Mouse (Mus musculus) liver, adult 2 months (tissue): ENCODE measurements around the gene Nod1. TPM values are rescaled to one million over a fixed set of nuclear protein-coding genes. Genes with fewer than 3 reads are reported as not detected.

Source experiments
- DNase-seq: peaks from one replicate; pipeline ENCODE4 v3.0.0-alpha.2; 2011; ENCODE audit warnings: low read depth, low spot score; ENCODE audit errors: extremely low read depth
- H3K27ac ChIP-seq: fragments of 200-500 bp; replicated peaks from 2 replicates; pipeline ENCODE4 v1.5.1; 2012; ENCODE audit warnings: low read depth, mild to moderate bottlenecking, control low read depth, inconsistent platforms, low read length; ENCODE audit not compliant: insufficient read depth
- H3K27me3 ChIP-seq: fragments of 200-500 bp; 2 replicates; pipeline ENCODE4 v1.6.1; 2012; ENCODE audit warnings: mild to moderate bottlenecking, moderate library complexity, low read length, inconsistent platforms; ENCODE audit not compliant: control insufficient read depth, insufficient read depth
- H3K36me3 ChIP-seq: fragments of 200-500 bp; 2 replicates; pipeline ENCODE4 v1.6.1; 2012; ENCODE audit warnings: low read length, inconsistent platforms; ENCODE audit not compliant: control insufficient read depth, insufficient read depth
- H3K4me1 ChIP-seq: fragments of 200-500 bp; 2 replicates; pipeline ENCODE4 v1.6.1; 2011; ENCODE audit warnings: low read length; ENCODE audit not compliant: control insufficient read depth, insufficient read depth
- H3K4me3 ChIP-seq: fragments of 200-500 bp; 2 replicates; pipeline ENCODE4 v1.5.1; 2011; ENCODE audit warnings: low read depth, mild to moderate bottlenecking, control low read depth, low read length, moderate library complexity; ENCODE audit not compliant: insufficient read depth
- H3K79me2 ChIP-seq: fragments of 200-500 bp; 2 replicates; pipeline ENCODE4 v1.6.1; 2012; ENCODE audit warnings: inconsistent platforms, mild to moderate bottlenecking, low read length, moderate library complexity; ENCODE audit not compliant: control insufficient read depth, insufficient read depth
- H3K9ac ChIP-seq: fragments of 200-500 bp; 2 replicates; pipeline ENCODE4 v1.6.1; 2012; ENCODE audit warnings: low read depth, mild to moderate bottlenecking, control low read depth, inconsistent platforms, low read length
- CTCF ChIP-seq: fragments of 200-500 bp; IDR thresholded peaks from 2 replicates; pipeline ENCODE4 v1.5.1; 2011; ENCODE audit warnings: low read depth, low read length, control low read depth
- POLR2A ChIP-seq: fragments of 200-500 bp; IDR thresholded peaks from 2 replicates; pipeline ENCODE4 v1.6.1; 2011; ENCODE audit warnings: low read length, control low read depth; ENCODE audit not compliant: insufficient read depth; ENCODE audit errors: extremely low read depth
- WGBS: fragments of 180-500 bp; shearing (Covaris S2); methylation state at CpG from one replicate; pipeline ENCODE4 v1.1.7; 2018; 5-methylcytosine and 5-hydroxymethylcytosine counted together
- polyA plus RNA-seq: library from polyadenylated mRNA; depleted of rRNA; stranded (reverse); fragments of >200 nt; gene quantifications from 2 replicates; pipeline ENCODE4 v1.2.3, GENCODE M21; 2012
- total RNA-seq: library from RNA; depleted of rRNA; stranded (reverse); fragments of >200 nt; gene quantifications from 2 replicates; pipeline ENCODE4 v1.2.3, GENCODE M21; 2014

The Nod1 gene
- total and polyA plus RNA-seq, 2 experiments, result 7.0 to 8.1 TPM

- no peak overlapping the region for H3K4me3 ChIP-seq
- no peak for TF ChIP-seq CTCF
- TF ChIP-seq POLR2A, result no peak
- WGBS, result 98% methylated on average over 9 of the region's 9 CpGs
- H3K36me3 ChIP-seq, result peaks cover 5% of the 10 kb centered on the region; the same call in 1 of the 2 replicates
- no peak overlapping the region for H3K9ac ChIP-seq
- no peaks in the 10 kb centered on the region; the same call in 1 of the 2 replicates for H3K4me1 ChIP-seq
- DNase-seq, result no peak
- H3K27ac ChIP-seq, result no peak overlapping the region
- H3K79me2 ChIP-seq, result no peaks in the 10 kb centered on the region
- no peaks in the 10 kb centered on the region for H3K27me3 ChIP-seq
Observed at GRCm38 (mm10) chr6:54890221-54890620, 82.2 kb downstream of the Nod1 start.

- H3K4me3 ChIP-seq, result no peak overlapping the region
- H3K4me1 ChIP-seq, result peaks cover 5% of the 10 kb centered on the region
- H3K36me3 ChIP-seq, result peaks cover 5% of the 10 kb centered on the region; the same call in 1 of the 2 replicates
- TF ChIP-seq CTCF, result no peak
- TF ChIP-seq POLR2A, result no peak
- DNase-seq, result no peak
- H3K79me2 ChIP-seq, result peaks cover 2% of the 10 kb centered on the region; the same call in 1 of the 2 replicates
- no peaks in the 10 kb centered on the region for H3K27me3 ChIP-seq
- WGBS, result 78% methylated on average over 7 of the region's 7 CpGs
- H3K27ac ChIP-seq, result no peak overlapping the region
- H3K9ac ChIP-seq, result no peak overlapping the region
Observed at GRCm38 (mm10) chr6:54886195-54886594, 86.2 kb downstream of the Nod1 start.

GRCm38 (mm10) chr6:54883424-54883823 is 89.0 kb downstream of the Nod1 start:
- peaks cover 5% of the 10 kb centered on the region for H3K4me1 ChIP-seq
- peaks cover 2% of the 10 kb centered on the region; the same call in 1 of the 2 replicates for H3K79me2 ChIP-seq
- no peak overlapping the region for H3K9ac ChIP-seq
- H3K27me3 ChIP-seq, result no peaks in the 10 kb centered on the region
- H3K4me3 ChIP-seq, result no peak overlapping the region
- DNase-seq, result peak; percentile 58
- no peak overlapping the region for H3K27ac ChIP-seq
- WGBS, result 44% methylated on average over 2 of the region's 2 CpGs
- H3K36me3 ChIP-seq, result peaks cover 2% of the 10 kb centered on the region; the same call in 1 of the 2 replicates
- no peak for TF ChIP-seq POLR2A
- TF ChIP-seq CTCF, result no peak

GRCm38 (mm10) chr6:54880086-54880485 is 92.3 kb downstream of the Nod1 start:
- Histone ChIP-seq H3K4me1 (peaks cover 5% of the 10 kb centered on the region), H3K27ac (no peak overlapping the region), H3K79me2 (peaks cover 5% of the 10 kb centered on the region; the same call in 1 of the 2 replicates), H3K27me3 (no peaks in the 10 kb centered on the region), H3K36me3 (no peaks in the 10 kb centered on the region; the same call in 1 of the 2 replicates), H3K9ac (no peak overlapping the region), H3K4me3 (no peak overlapping the region)
- 82% methylated on average over 4 of the region's 4 CpGs for WGBS
- DNase-seq, result no peak
- no peak for TF ChIP-seq POLR2A
- no peak for TF ChIP-seq CTCF

- H3K4me3 ChIP-seq, result no peak overlapping the region
- TF ChIP-seq POLR2A (no peak), CTCF (no peak)
- no peaks in the 10 kb centered on the region for H3K27me3 ChIP-seq
- no peak overlapping the region for H3K9ac ChIP-seq
- H3K4me1 ChIP-seq, result peaks cover 3% of the 10 kb centered on the region; the same call in 1 of the 2 replicates
- no peak overlapping the region for H3K27ac ChIP-seq
- peaks cover 3% of the 10 kb centered on the region; the same call in 1 of the 2 replicates for H3K79me2 ChIP-seq
- DNase-seq, result no peak
- no peaks in the 10 kb centered on the region; the same call in 1 of the 2 replicates for H3K36me3 ChIP-seq
Observed at GRCm38 (mm10) chr6:54878546-54878945, 93.9 kb downstream of the Nod1 start.

GRCm38 (mm10) chr6:54877651-54878050 is 94.8 kb downstream of the Nod1 start:
- no peak for TF ChIP-seq CTCF
- no peak for TF ChIP-seq POLR2A
- no peak overlapping the region for H3K4me3 ChIP-seq
- WGBS, result 82% methylated on average over 3 of the region's 3 CpGs

More at GRCm38 (mm10) chr6:54877651-54878050, 94.8 kb downstream of the Nod1 start:
- no peaks in the 10 kb centered on the region for H3K4me1 ChIP-seq
- no peak overlapping the region for H3K27ac ChIP-seq
- H3K9ac ChIP-seq, result no peak overlapping the region
- DNase-seq, result no peak
- H3K27me3 ChIP-seq, result no peaks in the 10 kb centered on the region
- H3K36me3 ChIP-seq, result no peaks in the 10 kb centered on the region; the same call in 1 of the 2 replicates
- H3K79me2 ChIP-seq, result peaks cover 3% of the 10 kb centered on the region; the same call in 1 of the 2 replicates
